Mouse (Mus musculus): ENCODE measurements around the gene Panx2. TPM values are rescaled to one million over a fixed set of nuclear protein-coding genes. Genes with fewer than 3 reads are reported as not detected.

Panx2 gene
- polyA plus RNA-seq, 1 experiment from 2014 or later: 0.20 TPM

GRCm38 (mm10) chr15:89068226-89068625 lies 8.7 kb downstream of the Panx2 start:
- no peak for ATAC-seq (ENCODE audit: insufficient number of reproducible peaks, insufficient read depth, low FRiP score, low read depth)
- Histone ChIP-seq H3K36me3 (ENCODE audit: control insufficient read depth, insufficient read depth, low read length) (no peaks in the 10 kb centered on the region), H3K9me3 (ENCODE audit: control insufficient read depth, low read depth, low read length) (no peaks in the 10 kb centered on the region), H3K27ac (ENCODE audit: low read length) (no peak overlapping the region), H3K4me3 (ENCODE audit: low read depth, low read length) (peak overlapping the region; percentile 5; the same call in 1 of the 2 replicates), H3K4me1 (ENCODE audit: control insufficient read depth, insufficient read depth, low read length) (no peaks in the 10 kb centered on the region), H3K4me2 (replicated peaks; ENCODE audit: low read depth, low read length) (peak overlapping the region; percentile 32; the same call in 1 of the 2 replicates), H3K9ac (replicated peaks; ENCODE audit: low read depth, low read length) (no peak overlapping the region), H3K27me3 (ENCODE audit: control insufficient read depth, insufficient read depth, low read length) (peaks cover 13% of the 10 kb centered on the region)
- 29% methylated on average over 26 of the region's 26 CpGs for WGBS

- Histone ChIP-seq H3K4me3 (ENCODE audit: low read depth, low read length) (no peak overlapping the region), H3K27ac (ENCODE audit: low read length) (no peak overlapping the region), H3K27me3 (ENCODE audit: control insufficient read depth, insufficient read depth, low read length) (peaks cover 13% of the 10 kb centered on the region), H3K36me3 (ENCODE audit: control insufficient read depth, insufficient read depth, low read length) (no peaks in the 10 kb centered on the region), H3K4me1 (ENCODE audit: control insufficient read depth, insufficient read depth, low read length) (no peaks in the 10 kb centered on the region), H3K9me3 (ENCODE audit: control insufficient read depth, low read depth, low read length) (no peaks in the 10 kb centered on the region), H3K9ac (replicated peaks; ENCODE audit: low read depth, low read length) (no peak overlapping the region), H3K4me2 (replicated peaks; ENCODE audit: low read depth, low read length) (no peak overlapping the region)
- 73% methylated on average over 19 of the region's 19 CpGs for WGBS
- no peak for ATAC-seq (ENCODE audit: insufficient number of reproducible peaks, insufficient read depth, low FRiP score, low read depth)
These were observed 9.9 kb downstream of the Panx2 start for GRCm38 (mm10) chr15:89069336-89069840.

GRCm38 (mm10) chr15:89070606-89071005 lies 11.1 kb downstream of the Panx2 start:
- Histone ChIP-seq H3K27me3 (ENCODE audit: control insufficient read depth, insufficient read depth, low read length) (peaks cover 13% of the 10 kb centered on the region), H3K27ac (ENCODE audit: low read length) (no peak overlapping the region), H3K4me3 (ENCODE audit: low read depth, low read length) (no peak overlapping the region), H3K9ac (replicated peaks; ENCODE audit: low read depth, low read length) (no peak overlapping the region), H3K4me1 (ENCODE audit: control insufficient read depth, insufficient read depth, low read length) (peaks cover 6% of the 10 kb centered on the region; the same call in 1 of the 2 replicates), H3K4me2 (replicated peaks; ENCODE audit: low read depth, low read length) (no peak overlapping the region), H3K9me3 (ENCODE audit: control insufficient read depth, low read depth, low read length) (no peaks in the 10 kb centered on the region), H3K36me3 (ENCODE audit: control insufficient read depth, insufficient read depth, low read length) (no peaks in the 10 kb centered on the region)
- ATAC-seq (ENCODE audit: insufficient number of reproducible peaks, insufficient read depth, low FRiP score, low read depth): 0 out of 2 replicates have a peak, but pooled peaks have one; percentile 7
- WGBS: 66% methylated on average over 24 of the region's 24 CpGs

- H3K9ac ChIP-seq (replicated peaks; ENCODE audit: low read depth, low read length): no peak overlapping the region
- H3K4me3 ChIP-seq (ENCODE audit: low read depth, low read length): no peak overlapping the region
- WGBS: 68% methylated on average over 10 of the region's 10 CpGs
- H3K9me3 ChIP-seq (ENCODE audit: control insufficient read depth, low read depth, low read length): no peaks in the 10 kb centered on the region
- H3K4me2 ChIP-seq (replicated peaks; ENCODE audit: low read depth, low read length): no peak overlapping the region
- no peak for ATAC-seq (ENCODE audit: insufficient number of reproducible peaks, insufficient read depth, low FRiP score, low read depth)
- peaks cover 29% of the 10 kb centered on the region for H3K4me1 ChIP-seq (ENCODE audit: control insufficient read depth, insufficient read depth, low read length)
- H3K27ac ChIP-seq (ENCODE audit: low read length): no peak overlapping the region
- no peaks in the 10 kb centered on the region for H3K27me3 ChIP-seq (ENCODE audit: control insufficient read depth, insufficient read depth, low read length)
- no peaks in the 10 kb centered on the region for H3K36me3 ChIP-seq (ENCODE audit: control insufficient read depth, insufficient read depth, low read length)
These were observed 14.6 kb downstream of the Panx2 start for GRCm38 (mm10) chr15:89073993-89074603.

- Histone ChIP-seq H3K27me3 (ENCODE audit: control insufficient read depth, insufficient read depth, low read length) (no peaks in the 10 kb centered on the region), H3K9ac (replicated peaks; ENCODE audit: low read depth, low read length) (peak within 1 kb of the TSS; percentile 89), H3K4me2 (replicated peaks; ENCODE audit: low read depth, low read length) (peak within 1 kb of the TSS; percentile 79), H3K27ac (ENCODE audit: low read length) (peak within 1 kb of the TSS; percentile 76), H3K9me3 (ENCODE audit: control insufficient read depth, low read depth, low read length) (no peaks in the 10 kb centered on the region), H3K36me3 (ENCODE audit: control insufficient read depth, insufficient read depth, low read length) (no peaks in the 10 kb centered on the region), H3K4me1 (ENCODE audit: control insufficient read depth, insufficient read depth, low read length) (peaks cover 29% of the 10 kb centered on the region), H3K4me3 (ENCODE audit: low read depth, low read length) (peak within 1 kb of the TSS; percentile 83)
- WGBS: 22% methylated on average over 11 of the region's 11 CpGs
- peak; percentile 4; the same call in 1 of the 2 replicates for ATAC-seq (ENCODE audit: insufficient number of reproducible peaks, insufficient read depth, low FRiP score, low read depth)
These were observed 15.3 kb downstream of the Panx2 start, which contains the start of gene Trabd for GRCm38 (mm10) chr15:89074613-89075477. TSS of gene Trabd (plus strand) at chr15:89075124.

- Histone ChIP-seq H3K36me3 (ENCODE audit: control insufficient read depth, insufficient read depth, low read length) (no peaks in the 10 kb centered on the region; the same call in 1 of the 2 replicates), H3K4me3 (ENCODE audit: low read depth, low read length) (peak overlapping the region; percentile 83), H3K27me3 (ENCODE audit: control insufficient read depth, insufficient read depth, low read length) (no peaks in the 10 kb centered on the region), H3K27ac (ENCODE audit: low read length) (peak overlapping the region; percentile 76), H3K4me2 (replicated peaks; ENCODE audit: low read depth, low read length) (peak overlapping the region; percentile 79), H3K9ac (replicated peaks; ENCODE audit: low read depth, low read length) (peak overlapping the region; percentile 89), H3K9me3 (ENCODE audit: control insufficient read depth, low read depth, low read length) (no peaks in the 10 kb centered on the region), H3K4me1 (ENCODE audit: control insufficient read depth, insufficient read depth, low read length) (peaks cover 29% of the 10 kb centered on the region)
- ATAC-seq (ENCODE audit: insufficient number of reproducible peaks, insufficient read depth, low FRiP score, low read depth): peak; percentile 96
- WGBS: under 1% methylated on average over 57 of the region's 59 CpGs
These were observed 16.1 kb downstream of the Panx2 start for GRCm38 (mm10) chr15:89075478-89076147.

- peak overlapping the region; percentile 76 for H3K27ac ChIP-seq (ENCODE audit: low read length)
- under 1% methylated on average over 36 of the region's 39 CpGs for WGBS
- H3K36me3 ChIP-seq (ENCODE audit: control insufficient read depth, insufficient read depth, low read length): peaks cover under 1% of the 10 kb centered on the region; the same call in 1 of the 2 replicates
- ATAC-seq (ENCODE audit: insufficient number of reproducible peaks, insufficient read depth, low FRiP score, low read depth): peak; percentile 50; the same call in 1 of the 2 replicates
- no peaks in the 10 kb centered on the region for H3K27me3 ChIP-seq (ENCODE audit: control insufficient read depth, insufficient read depth, low read length)
- H3K4me2 ChIP-seq (replicated peaks; ENCODE audit: low read depth, low read length): peak overlapping the region; percentile 79
- peak overlapping the region; percentile 83 for H3K4me3 ChIP-seq (ENCODE audit: low read depth, low read length)
- H3K9me3 ChIP-seq (ENCODE audit: control insufficient read depth, low read depth, low read length): no peaks in the 10 kb centered on the region
- H3K4me1 ChIP-seq (ENCODE audit: control insufficient read depth, insufficient read depth, low read length): peaks cover 29% of the 10 kb centered on the region
- peak overlapping the region; percentile 89 for H3K9ac ChIP-seq (replicated peaks; ENCODE audit: low read depth, low read length)
These were observed 16.7 kb downstream of the Panx2 start for GRCm38 (mm10) chr15:89076156-89076731.
